Mouse (Mus musculus) kidney, embryonic 14.5 days (tissue): ENCODE measurements at regions not wholly inside any gene's neighbourhood (a gene's known extent, or its start where the extent isn't known, plus 50 kb on each side); places are given as distances from the start of the nearest gene placed in this dataset.

Experiments used
- ATAC-seq: fragments of 200-750 bp; cut with Nextera tagmentation; 2 replicates; pipeline ENCODE4 v1.8.0; 2017; ENCODE audit warnings: moderate number of reproducible peaks, mild to moderate bottlenecking, moderate TSS enrichment, moderate library complexity; ENCODE audit not compliant: low FRiP score, low TSS enrichment
- H3K27ac ChIP-seq: fragments of 300-500 bp; sonication (generic); 2 replicates; pipeline ENCODE4 v1.5.1; 2014; ENCODE audit warnings: low read depth, mild to moderate bottlenecking, low read length, moderate library complexity, mixed read lengths
- H3K27me3 ChIP-seq: fragments of 300-500 bp; sonication (generic); 2 replicates; pipeline ENCODE4 v1.6.1; 2014; ENCODE audit warnings: mild to moderate bottlenecking, low read length; ENCODE audit not compliant: control insufficient read depth, insufficient read depth
- H3K36me3 ChIP-seq: fragments of 300-500 bp; sonication (generic); 2 replicates; pipeline ENCODE4 v1.6.1; 2014; ENCODE audit warnings: low read length, mixed read lengths; ENCODE audit not compliant: control insufficient read depth, insufficient read depth
- H3K4me1 ChIP-seq: fragments of 300-500 bp; sonication (generic); 2 replicates; pipeline ENCODE4 v1.6.1; 2014; ENCODE audit warnings: low read length, mixed read lengths; ENCODE audit not compliant: control insufficient read depth, insufficient read depth
- H3K4me2 ChIP-seq: fragments of 300-500 bp; sonication (generic); replicated peaks from 2 replicates; pipeline ENCODE4 v1.6.1; 2014; ENCODE audit warnings: low read depth, mild to moderate bottlenecking, low read length
- H3K4me3 ChIP-seq: fragments of 300-500 bp; sonication (generic); 2 replicates; pipeline ENCODE4 v1.5.1; 2014; ENCODE audit warnings: mild to moderate bottlenecking, low read length
- H3K9ac ChIP-seq: fragments of 300-500 bp; sonication (generic); 2 replicates; pipeline ENCODE4 v1.6.1; 2014; ENCODE audit warnings: low read depth, mild to moderate bottlenecking, low read length, moderate library complexity
- H3K9me3 ChIP-seq: fragments of 300-500 bp; sonication (generic); 2 replicates; pipeline ENCODE4 v1.6.1; 2016; ENCODE audit warnings: low read length; ENCODE audit not compliant: control insufficient read depth
- WGBS: fragments of 180-500 bp; shearing (Covaris S2); extraction: QIAGEN DNeasy Blood & Tissue Kit; methylation state at CpG from one replicate; pipeline ENCODE4 v1.1.7; 2014; 5-methylcytosine and 5-hydroxymethylcytosine counted together

DNA sequence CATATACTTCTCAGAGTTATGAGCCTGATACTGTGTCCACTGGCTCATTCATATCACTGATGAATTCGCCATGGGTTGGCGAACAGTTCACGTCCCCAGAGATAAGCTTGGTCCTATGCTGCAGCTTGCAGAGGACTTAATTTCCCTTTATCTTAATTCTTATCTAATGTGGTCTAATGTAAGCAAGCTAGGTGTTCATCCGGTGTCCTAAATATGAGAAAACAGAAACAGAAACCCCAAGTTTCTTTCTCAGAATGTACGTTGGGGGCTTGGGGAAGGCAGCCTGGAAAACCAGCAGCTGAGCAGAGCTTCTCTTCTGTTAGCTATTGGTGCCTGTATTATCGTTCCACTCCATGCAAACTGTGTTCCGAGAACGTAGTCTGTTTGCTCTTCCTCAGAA, 170.1 kb downstream of the 1700064H15Rik start:
- Histone ChIP-seq H3K4me1 (no peaks in the 10 kb centered on the region), H3K4me3 (no peak overlapping the region), H3K9me3 (no peaks in the 10 kb centered on the region), H3K4me2 (no peak overlapping the region), H3K27ac (no peak overlapping the region), H3K36me3 (no peaks in the 10 kb centered on the region), H3K27me3 (no peaks in the 10 kb centered on the region), H3K9ac (no peak overlapping the region)
- ATAC-seq, result no peak
- WGBS, result 87% methylated on average over 8 of the region's 8 CpGs

DNA sequence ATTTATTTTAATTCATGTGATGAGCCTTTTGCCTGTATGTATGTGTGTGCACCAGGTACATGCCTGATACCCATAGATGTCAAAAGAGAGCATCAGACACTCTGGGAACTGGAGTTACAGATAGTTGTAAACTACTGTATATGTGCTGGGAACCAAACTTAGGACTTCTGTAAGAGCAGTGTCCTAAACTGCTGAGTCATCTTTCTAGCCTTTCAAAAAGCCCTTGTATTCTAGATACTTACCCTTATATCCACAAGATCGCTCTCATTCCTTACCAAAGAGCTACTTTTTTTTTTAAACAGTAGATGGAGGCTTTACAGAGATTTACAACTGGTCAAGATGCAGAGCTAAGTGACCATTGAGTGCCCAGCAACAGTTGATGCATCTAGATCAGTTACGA, 171.0 kb downstream of the 1700064H15Rik start:
- H3K4me1 ChIP-seq, result no peaks in the 10 kb centered on the region
- H3K4me2 ChIP-seq, result no peak overlapping the region
- H3K9me3 ChIP-seq, result no peaks in the 10 kb centered on the region
- H3K9ac ChIP-seq, result no peak overlapping the region
- 79% methylated on average over 2 of the region's 2 CpGs for WGBS
- no peak overlapping the region for H3K27ac ChIP-seq
- H3K4me3 ChIP-seq, result no peak overlapping the region
- H3K27me3 ChIP-seq, result no peaks in the 10 kb centered on the region
- no peak for ATAC-seq
- H3K36me3 ChIP-seq, result no peaks in the 10 kb centered on the region

GRCm38 (mm10) chr3:19455838-19456448, 172.5 kb downstream of the 1700064H15Rik start:
- no peak overlapping the region for H3K4me3 ChIP-seq
- peak; percentile 81 for ATAC-seq
- H3K4me2 ChIP-seq, result no peak overlapping the region
- no peaks in the 10 kb centered on the region for H3K27me3 ChIP-seq
- no peaks in the 10 kb centered on the region for H3K36me3 ChIP-seq
- no peaks in the 10 kb centered on the region for H3K4me1 ChIP-seq
- no peak overlapping the region for H3K9ac ChIP-seq
- H3K9me3 ChIP-seq, result no peaks in the 10 kb centered on the region
- 38% methylated on average over 4 of the region's 4 CpGs for WGBS
- H3K27ac ChIP-seq, result no peak overlapping the region

- Histone ChIP-seq H3K9ac (no peak overlapping the region), H3K4me3 (no peak overlapping the region), H3K4me2 (no peak overlapping the region), H3K27ac (no peak overlapping the region), H3K9me3 (no peaks in the 10 kb centered on the region), H3K27me3 (no peaks in the 10 kb centered on the region), H3K4me1 (no peaks in the 10 kb centered on the region), H3K36me3 (no peaks in the 10 kb centered on the region)
- WGBS, result 48% methylated on average over 3 of the region's 3 CpGs
- ATAC-seq, result no peak
Observed at GRCm38 (mm10) chr3:19451022-19451421, 177.5 kb downstream of the 1700064H15Rik start.

DNA sequence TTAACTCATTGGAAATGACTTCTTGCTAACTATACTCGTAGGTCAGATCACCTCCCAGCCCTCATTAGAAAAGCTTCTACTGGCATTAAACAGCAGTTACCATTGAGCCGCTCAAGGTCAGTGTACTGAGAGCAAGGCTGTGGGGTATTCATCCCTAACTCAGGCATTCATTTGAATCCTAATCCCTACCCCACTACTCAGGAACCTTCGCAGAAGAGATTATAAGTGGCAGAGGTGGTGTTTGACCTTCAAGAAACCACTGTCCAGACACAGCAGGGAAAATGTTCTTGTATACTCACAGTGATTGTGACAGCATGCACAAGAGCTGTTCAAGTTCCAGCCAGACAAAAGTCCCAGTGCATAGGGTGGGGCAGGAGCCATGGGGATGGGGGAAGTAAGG, 179.5 kb downstream of the 1700064H15Rik start:
- no peak overlapping the region for H3K9ac ChIP-seq
- no peak for ATAC-seq
- no peaks in the 10 kb centered on the region for H3K9me3 ChIP-seq
- H3K4me2 ChIP-seq, result no peak overlapping the region
- 89% methylated on average over 3 of the region's 3 CpGs for WGBS
- no peak overlapping the region for H3K27ac ChIP-seq
- H3K27me3 ChIP-seq, result no peaks in the 10 kb centered on the region
- H3K36me3 ChIP-seq, result no peaks in the 10 kb centered on the region
- no peaks in the 10 kb centered on the region for H3K4me1 ChIP-seq
- no peak overlapping the region for H3K4me3 ChIP-seq

DNA sequence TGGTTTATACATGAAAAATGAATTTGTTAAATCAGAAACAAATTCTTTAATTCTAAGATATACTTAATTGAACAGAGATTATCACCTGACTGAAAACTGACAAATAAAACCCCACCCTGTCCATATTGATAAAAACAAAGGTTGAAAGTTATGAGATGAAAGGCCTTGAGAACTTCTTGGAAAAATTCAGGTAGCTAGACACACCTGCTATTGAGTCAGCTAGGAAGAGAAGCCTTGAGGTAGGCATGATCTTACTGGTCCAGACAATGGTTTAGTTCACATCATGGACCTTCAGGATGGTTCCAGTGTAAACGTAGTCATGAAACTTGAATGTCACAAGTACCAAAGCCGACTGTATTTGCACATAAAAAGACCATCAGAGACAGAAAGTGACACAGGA, 180.3 kb downstream of the 1700064H15Rik start:
- Histone ChIP-seq H3K27ac (no peak overlapping the region), H3K9ac (no peak overlapping the region), H3K36me3 (no peaks in the 10 kb centered on the region), H3K4me2 (no peak overlapping the region), H3K9me3 (no peaks in the 10 kb centered on the region), H3K4me3 (no peak overlapping the region), H3K27me3 (no peaks in the 10 kb centered on the region), H3K4me1 (no peaks in the 10 kb centered on the region)
- WGBS, result 84% methylated on average over 2 of the region's 2 CpGs
- ATAC-seq, result no peak

DNA sequence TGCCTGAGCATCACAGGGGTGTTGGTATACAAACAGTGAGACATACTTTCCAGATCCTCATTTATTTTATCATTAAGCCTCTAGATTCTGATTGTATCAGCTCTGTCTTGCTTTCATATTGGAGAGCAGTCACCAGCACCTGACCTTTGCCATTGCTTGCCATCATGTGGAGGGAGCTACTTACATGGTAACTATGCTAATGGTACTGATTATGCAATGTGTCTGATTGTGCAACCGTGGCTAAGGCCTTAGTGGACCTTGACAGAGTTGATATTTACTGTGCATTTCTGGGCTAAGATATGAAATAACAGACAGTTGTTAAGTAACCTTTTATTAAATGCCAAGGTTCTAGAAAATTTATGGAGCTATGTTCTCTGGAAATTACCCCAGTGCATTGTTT, 180.7 kb downstream of the 1700064H15Rik start:
- Histone ChIP-seq H3K4me1 (no peaks in the 10 kb centered on the region), H3K27me3 (no peaks in the 10 kb centered on the region), H3K36me3 (no peaks in the 10 kb centered on the region), H3K9ac (no peak overlapping the region), H3K4me2 (no peak overlapping the region), H3K27ac (no peak overlapping the region), H3K4me3 (no peak overlapping the region), H3K9me3 (no peaks in the 10 kb centered on the region)
- no peak for ATAC-seq
- WGBS, result 63% methylated on average over 1 of the region's 1 CpGs

- 78% methylated on average over 2 of the region's 2 CpGs for WGBS
- H3K4me1 ChIP-seq, result no peaks in the 10 kb centered on the region
- no peak overlapping the region for H3K27ac ChIP-seq
- H3K4me2 ChIP-seq, result no peak overlapping the region
- no peaks in the 10 kb centered on the region for H3K27me3 ChIP-seq
- no peak overlapping the region for H3K4me3 ChIP-seq
- no peaks in the 10 kb centered on the region for H3K9me3 ChIP-seq
- ATAC-seq, result no peak
- no peak overlapping the region for H3K9ac ChIP-seq
- H3K36me3 ChIP-seq, result no peaks in the 10 kb centered on the region
Observed at GRCm38 (mm10) chr3:19444914-19445313, 183.6 kb downstream of the 1700064H15Rik start.

DNA sequence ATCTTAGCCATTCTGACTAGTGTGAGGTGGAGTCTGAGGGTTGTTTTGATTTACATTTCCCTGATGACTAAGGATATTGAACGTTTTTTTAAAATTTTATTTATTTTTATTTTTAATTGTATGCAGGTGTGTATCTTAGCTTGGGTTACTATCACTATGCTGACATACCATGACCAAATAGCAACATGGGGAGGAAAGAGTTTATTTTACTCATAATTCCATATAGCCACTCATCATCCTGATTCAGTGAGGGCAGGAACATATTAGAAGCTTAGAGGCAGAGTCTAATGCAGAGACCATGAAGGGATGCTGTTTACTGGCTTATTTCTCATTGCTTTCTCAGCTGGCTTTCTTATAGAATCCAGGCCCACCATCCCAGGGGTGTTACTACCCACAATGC, 186.7 kb downstream of the 1700064H15Rik start:
- WGBS, result 70% methylated on average over 1 of the region's 1 CpGs
- H3K4me3 ChIP-seq, result no peak overlapping the region
- no peaks in the 10 kb centered on the region for H3K36me3 ChIP-seq
- no peaks in the 10 kb centered on the region for H3K4me1 ChIP-seq
- no peak overlapping the region for H3K4me2 ChIP-seq
- H3K27ac ChIP-seq, result no peak overlapping the region
- H3K9me3 ChIP-seq, result no peaks in the 10 kb centered on the region
- H3K27me3 ChIP-seq, result no peaks in the 10 kb centered on the region
- no peak overlapping the region for H3K9ac ChIP-seq
- no peak for ATAC-seq
